Mouse (Mus musculus): Measurements from ENCODE around the gene Golt1b.

GRCm38 (mm10) chr6:142367565-142367964, 19.5 kb upstream of the Golt1b start:
- no peak for TF ChIP-seq CTCF (IDR thresholded peaks at IDR 0.05; ENCODE audit: control insufficient read depth, insufficient read depth, insufficient replicate concordance, low read depth, low read length)
- TF ChIP-seq POLR2A (IDR thresholded peaks at IDR 0.05; ENCODE audit: control insufficient read depth, low read depth, low read length), result no peak

Data from testis, adult 2 months (tissue).